Mouse (Mus musculus): Measurements from ENCODE around the gene Cacnb2. TPM values are rescaled to one million over a fixed set of nuclear protein-coding genes. Genes with fewer than 3 reads are reported as not detected.

Gene Cacnb2
- polyA plus RNA-seq (2015; fragmentation: Nextera tagmentation; extraction: Ambion mirVana): 3.5 and 8.3 TPM in 2 replicates

GRCm38 (mm10) chr2:14602788-14603187 is at the start of gene Cacnb2:
Gene Cacnb2 (plus strand): TSS chr2:14603088.

Other genes starting within 250 kb of the Cacnb2 start
- gene Slc39a12, start 214.8 kb upstream of the Cacnb2 start, polyA plus RNA-seq (2015; fragmentation: Nextera tagmentation; extraction: Ambion mirVana): 0.19 TPM in 1 of 2 replicates, not detected in the other